Mouse (Mus musculus) adrenal gland, adult 8-10 months (tissue): ENCODE data around the gene Ints4. TPM values are rescaled to one million over a fixed set of nuclear protein-coding genes. Genes with fewer than 3 reads are reported as not detected.
A peak's percentile ranks its signal among the peaks of the same experiment; 100 is the strongest.

ENCODE experiments used
- DNase-seq: peaks from one replicate; pipeline ENCODE4 v3.0.0; 2022
- total RNA-seq, 4 experiments: library from RNA; stranded (reverse); gene quantifications; 2 replicates each; pipeline ENCODE4 v1.2.4; 2022

Ints4 gene
- total RNA-seq, 4 experiments from 2014 or later, result 55.3 to 82.3 (median 72.2) TPM

DNA sequence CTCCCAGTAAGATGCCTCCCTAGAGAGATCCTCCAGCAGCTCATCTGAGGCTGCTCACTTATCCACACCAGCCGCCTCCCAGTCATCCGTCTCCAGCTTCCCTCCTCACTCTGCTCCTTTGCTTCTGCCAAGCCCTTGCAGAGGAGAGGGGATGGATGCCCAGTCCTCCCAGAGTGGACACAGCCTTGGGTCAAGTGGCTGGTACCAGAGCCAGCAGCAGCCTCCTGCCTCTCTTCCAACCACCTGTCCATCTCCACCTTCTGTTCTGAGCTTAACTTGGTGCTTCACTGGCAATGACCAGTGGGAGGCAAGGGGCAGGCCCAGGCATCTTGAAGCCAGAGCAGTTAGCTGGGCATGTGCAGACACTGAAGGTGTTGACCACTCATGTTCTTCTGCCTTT lies 65.7 kb downstream of the Ints4 start:
- DNase-seq, result no peak

DNA sequence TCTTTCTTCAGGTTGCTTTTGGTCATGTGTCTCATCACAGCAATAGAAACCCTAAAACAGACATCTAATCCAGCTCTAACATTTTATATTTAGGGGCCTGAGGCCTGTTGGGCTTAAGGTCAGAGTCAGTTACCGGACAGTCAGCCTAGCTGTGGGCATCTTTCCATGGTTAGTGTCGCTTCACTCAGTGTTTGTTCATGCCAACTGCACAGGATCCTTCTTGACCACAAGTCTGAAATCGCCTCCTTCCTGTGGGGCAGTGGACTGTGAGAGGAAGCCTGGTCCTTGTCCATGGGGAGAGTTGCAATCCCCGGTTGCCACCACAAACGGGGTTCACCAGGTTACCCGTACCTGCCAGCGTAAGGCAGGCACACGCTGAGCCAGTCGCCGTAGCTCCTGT lies 68.5 kb downstream of the Ints4 start:
- no peak for DNase-seq

DNA sequence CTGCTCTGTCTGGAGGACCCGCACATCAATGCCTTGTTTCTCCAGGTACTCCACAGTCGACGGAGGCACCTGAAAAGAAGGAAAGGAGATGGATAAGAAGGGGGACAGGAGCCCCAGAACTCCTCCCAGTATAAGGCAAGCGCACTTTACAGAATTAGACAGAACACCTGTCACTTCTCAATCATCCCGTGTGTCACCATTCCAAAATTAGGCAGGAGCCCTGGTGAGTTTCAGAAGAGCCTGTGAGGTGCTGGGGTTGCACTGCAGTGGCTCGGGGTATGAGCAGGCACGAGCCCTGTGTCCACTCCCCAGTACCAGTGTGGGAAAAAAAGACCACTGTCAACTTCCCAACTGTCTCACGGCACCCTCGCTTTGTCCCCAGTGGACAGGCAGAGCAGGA lies 69.9 kb downstream of the Ints4 start:
- DNase-seq, result no peak

DNA sequence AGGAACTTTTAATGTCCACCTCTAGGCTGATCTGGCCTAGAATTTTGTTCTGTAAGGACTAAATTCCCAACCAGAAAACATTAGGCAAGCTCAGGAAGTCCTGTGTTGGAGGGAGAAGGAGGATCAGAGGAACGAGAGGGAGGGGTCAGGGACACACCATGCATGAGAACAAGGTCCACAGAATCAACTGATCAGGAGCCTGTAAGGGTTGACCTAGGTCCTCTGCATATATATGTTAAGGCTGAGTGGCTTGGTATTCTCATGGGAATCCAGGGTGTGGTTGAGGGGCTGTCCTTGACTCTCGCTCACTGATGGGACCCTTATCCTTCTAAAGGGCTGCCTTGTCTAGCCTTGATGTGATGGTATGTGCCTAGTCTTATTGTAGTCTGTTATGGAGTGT lies 82.8 kb downstream of the Ints4 start:
- DNase-seq, result no peak

DNA sequence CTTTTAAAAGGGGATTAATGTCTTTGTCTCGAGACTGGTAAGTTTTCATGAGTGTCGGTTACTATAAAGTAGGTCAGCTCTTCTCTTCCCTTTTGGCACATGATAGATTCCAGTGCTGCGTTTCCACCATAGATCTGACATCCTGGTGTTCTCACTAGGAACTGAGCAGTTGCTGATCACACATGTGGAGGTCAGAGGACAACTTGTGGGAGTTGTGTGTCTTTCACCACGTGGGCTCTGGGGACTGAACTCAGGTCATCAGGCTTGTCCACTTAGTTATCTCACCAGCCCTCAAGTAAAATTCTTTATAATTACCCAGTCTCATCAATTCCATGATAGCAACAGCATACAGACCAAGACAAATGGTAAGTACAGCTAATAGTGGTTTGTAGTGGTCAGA lies 88.6 kb downstream of the Ints4 start:
- no peak for DNase-seq

DNA sequence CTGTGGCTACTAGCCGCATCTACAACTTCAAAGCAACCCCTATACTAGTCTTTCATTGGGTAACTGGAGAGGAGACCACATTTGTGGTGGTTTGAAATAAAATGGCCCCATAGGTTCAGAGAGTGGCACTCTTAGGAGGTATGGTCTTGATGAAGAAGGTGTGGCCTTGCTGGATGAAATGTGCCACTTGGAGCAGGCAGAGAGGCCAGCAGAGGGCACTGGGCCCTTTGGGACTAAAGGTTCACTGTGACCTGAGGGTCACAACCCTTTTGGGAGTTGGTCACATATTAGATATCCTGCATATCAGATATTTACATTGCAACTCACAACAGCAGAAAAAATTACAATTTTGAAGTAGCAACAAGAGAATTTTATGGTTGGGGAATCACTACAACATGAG lies 89.6 kb downstream of the Ints4 start:
- DNase-seq, result no peak

GRCm38 (mm10) chr7:97578361-97579066 lies 97.8 kb downstream of the Ints4 start:
- no peak for DNase-seq

GRCm38 (mm10) chr7:97579067-97579975 lies 98.6 kb downstream of the Ints4 start, which contains the start of the genes Aamdc and Rsf1:
Gene Aamdc, minus strand, starts transcription at chr7:97579497.
Gene Rsf1, plus strand, starts transcription at chr7:97579889.
- DNase-seq, result peak; percentile 95

DNA sequence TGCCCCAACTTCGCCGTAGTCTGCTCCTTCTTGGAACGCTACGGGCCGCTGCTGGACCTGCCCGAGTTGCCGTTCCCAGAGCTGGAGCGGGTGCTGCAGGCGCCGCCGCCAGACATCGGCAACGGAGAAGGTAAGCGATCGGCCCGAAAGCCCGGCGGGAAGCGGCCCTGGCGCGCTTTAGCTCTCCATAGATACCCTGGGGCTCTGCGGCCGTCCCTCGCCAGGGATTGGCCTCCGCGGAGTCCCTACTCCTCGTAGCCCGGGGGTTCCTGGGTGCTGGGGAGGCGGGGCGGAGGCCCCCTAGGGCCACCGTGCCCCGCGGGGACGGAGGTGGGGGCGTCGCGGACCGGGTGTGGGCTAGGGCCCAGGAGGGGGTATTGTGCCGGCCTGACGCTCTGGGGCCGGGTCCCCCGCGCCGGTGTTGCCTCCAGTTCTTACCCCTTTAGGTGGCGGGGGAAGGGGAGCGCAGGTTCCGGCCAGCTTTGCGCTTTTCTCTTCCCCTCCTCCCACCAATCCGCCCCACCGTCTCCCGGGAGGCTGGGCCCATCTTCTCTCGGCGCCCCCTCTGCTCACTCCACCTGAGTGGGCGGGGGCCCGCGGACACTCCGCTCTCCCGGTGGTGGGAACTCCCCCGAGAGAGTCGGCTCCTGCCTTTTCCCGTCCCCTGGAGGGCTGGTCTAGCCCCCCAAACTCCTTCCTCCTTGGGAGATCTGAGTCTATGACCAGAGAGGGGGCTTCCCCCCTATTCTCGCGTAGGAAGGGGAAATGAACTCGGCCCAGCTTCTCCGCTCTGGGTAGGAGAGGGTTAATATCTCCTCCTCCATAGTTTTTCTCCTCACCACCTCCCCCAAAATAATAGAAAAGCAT lies 99.5 kb downstream of the Ints4 start:
- peak; percentile 47 for DNase-seq

- DNase-seq, result peak; percentile 84
Observed at GRCm38 (mm10) chr7:97580843-97581214, 100.1 kb downstream of the Ints4 start.

DNA sequence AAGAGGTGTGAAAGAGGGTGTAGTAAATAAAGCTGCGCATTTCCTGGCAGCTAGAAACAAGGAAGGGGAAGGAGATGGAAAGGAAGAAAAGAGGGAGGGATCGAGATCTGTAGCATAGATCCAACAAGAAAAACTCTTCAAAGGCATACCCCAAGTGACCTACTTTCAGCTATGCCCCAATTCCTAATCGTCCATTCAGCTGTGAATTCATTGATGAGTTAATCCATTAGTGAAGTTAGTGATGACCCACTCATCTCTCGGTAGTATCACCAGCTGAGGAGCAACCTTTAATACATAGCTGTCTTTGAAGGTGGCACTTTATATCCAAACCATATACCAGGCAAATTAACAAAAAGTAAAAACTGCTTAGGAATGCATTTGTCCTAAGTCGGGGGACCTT lies 107.8 kb downstream of the Ints4 start:
- no peak for DNase-seq

- no peak for DNase-seq
Observed at GRCm38 (mm10) chr7:97590488-97590887, 109.7 kb downstream of the Ints4 start.

Other genes starting within 250 kb of the Ints4 start
- gene Usp35, start 148.9 kb upstream of the Ints4 start, total RNA-seq, result 10 to 100 TPM; 10.8 to 29.5 (median 17.7) TPM
- gene Kctd21, start 148.6 kb upstream of the Ints4 start, total RNA-seq, result 1 to 10 TPM; 8.2 to 10.0 (median 9.0) TPM
- 10 to 100 TPM; 11.2 to 18.6 (median 15.8) TPM for gene Alg8, start 109.3 kb upstream of the Ints4 start, total RNA-seq
- 100 to 1,000 TPM; 202 to 264 (median 251) TPM for gene Ndufc2, start 81.0 kb upstream of the Ints4 start, total RNA-seq
- gene Thrsp, start 63.2 kb upstream of the Ints4 start, total RNA-seq, result 100 to 1,000 TPM in 3 of 4 experiments, 10 to 100 TPM in 1; 69.8 to 491 (median 335) TPM
- gene Kctd14, start 29.6 kb upstream of the Ints4 start, total RNA-seq, result 1 to 10 TPM; 1.8 to 4.0 (median 3.0) TPM
- 10 to 100 TPM; 33.5 to 41.6 (median 35.7) TPM for gene Aamdc, start 98.5 kb downstream of the Ints4 start, total RNA-seq
- gene Rsf1, start 98.9 kb downstream of the Ints4 start, total RNA-seq, result 10 to 100 TPM; 23.9 to 37.7 (median 31.4) TPM
- gene Clns1a, start 215.7 kb downstream of the Ints4 start, total RNA-seq, result 10 to 100 TPM; 54.5 to 66.7 (median 63.1) TPM